Mouse (Mus musculus) lung, embryonic 14.5 days (tissue): ENCODE measurements at regions not wholly inside any gene's neighbourhood (a gene's known extent, or its start where the extent isn't known, plus 50 kb on each side); places are given as distances from the start of the nearest gene placed in this dataset.

Source experiments
- ATAC-seq: fragments of 200-750 bp; cut with Nextera tagmentation; 2 replicates; pipeline ENCODE4 v1.8.0; 2017; ENCODE audit warnings: mild to moderate bottlenecking, moderate TSS enrichment, moderate library complexity; ENCODE audit not compliant: insufficient read depth
- DNase-seq: peaks from one replicate; pipeline ENCODE4 v3.0.0-alpha.2; 2015
- H3K27ac ChIP-seq: fragments of 300-500 bp; sonication (generic); 2 replicates; pipeline ENCODE4 v1.5.1; 2014; ENCODE audit warnings: low read depth, mild to moderate bottlenecking, moderate library complexity
- H3K27me3 ChIP-seq: fragments of 300-500 bp; sonication (generic); 2 replicates; pipeline ENCODE4 v1.6.1; 2014; ENCODE audit warnings: low read length, control low read depth; ENCODE audit not compliant: insufficient read depth
- H3K36me3 ChIP-seq: fragments of 300-500 bp; sonication (generic); 2 replicates; pipeline ENCODE4 v1.6.1; 2014; ENCODE audit warnings: control low read depth; ENCODE audit not compliant: insufficient read depth
- H3K4me1 ChIP-seq: fragments of 300-500 bp; sonication (generic); 2 replicates; pipeline ENCODE4 v1.6.1; 2014; ENCODE audit warnings: antibody characterized with exemption, control low read depth; ENCODE audit not compliant: insufficient read depth
- H3K4me2 ChIP-seq: fragments of 300-500 bp; sonication (generic); 2 replicates; pipeline ENCODE4 v1.6.1; 2014; ENCODE audit warnings: mild to moderate bottlenecking
- H3K4me3 ChIP-seq: fragments of 300-500 bp; sonication (generic); 2 replicates; pipeline ENCODE4 v1.5.1; 2014; ENCODE audit warnings: low read depth, low read length
- H3K9ac ChIP-seq: fragments of 300-500 bp; sonication (generic); 2 replicates; pipeline ENCODE4 v1.6.1; 2014
- H3K9me3 ChIP-seq: fragments of 300-500 bp; sonication (generic); 2 replicates; pipeline ENCODE4 v1.6.1; 2016; ENCODE audit warnings: low read depth, low read length, control low read depth
- CTCF ChIP-seq: IDR thresholded peaks from 2 replicates; pipeline ENCODE4 v1.5.1; 2016; ENCODE audit warnings: antibody characterized with exemption, low read depth
- WGBS: fragments of 180-500 bp; shearing (Covaris S2); extraction: QIAGEN DNeasy Blood & Tissue Kit; methylation state at CpG from one replicate; pipeline ENCODE4 v1.1.7; 2014; 5-methylcytosine and 5-hydroxymethylcytosine counted together

- Histone ChIP-seq H3K27ac (no peak overlapping the region), H3K36me3 (no peaks in the 10 kb centered on the region), H3K4me1 (no peaks in the 10 kb centered on the region), H3K4me3 (no peak overlapping the region), H3K9me3 (no peaks in the 10 kb centered on the region), H3K27me3 (no peaks in the 10 kb centered on the region), H3K4me2 (no peak overlapping the region), H3K9ac (no peak overlapping the region)
- 38% methylated on average over 4 of the region's 4 CpGs for whole genome bisulfite sequencing
- ATAC-seq (no peak), DNase-seq (peak; percentile 53)
- TF ChIP-seq CTCF = no peak
These were observed 1183.7 kb downstream of the Kcnt2 start for GRCm38 (mm10) chr1:141429675-141430074.

- Histone ChIP-seq H3K27ac (no peak overlapping the region), H3K4me2 (no peak overlapping the region), H3K9ac (no peak overlapping the region), H3K9me3 (no peaks in the 10 kb centered on the region), H3K4me3 (no peak overlapping the region), H3K36me3 (no peaks in the 10 kb centered on the region), H3K27me3 (no peaks in the 10 kb centered on the region), H3K4me1 (no peaks in the 10 kb centered on the region)
- no peak for ATAC-seq
- DNase-seq = peak; percentile 17
- 60% methylated on average over 2 of the region's 2 CpGs for WGBS
- TF ChIP-seq CTCF = no peak
These were observed 1184.2 kb downstream of the Kcnt2 start for GRCm38 (mm10) chr1:141430117-141430516.

- 3% methylated on average over 1 of the region's 1 CpGs for WGBS
These were observed 1189.5 kb downstream of the Kcnt2 start for GRCm38 (mm10) chr1:141435452-141435851.

GRCm38 (mm10) chr1:141440234-141440633 lies 1194.3 kb downstream of the Kcnt2 start:
- Histone ChIP-seq H3K27ac (no peak overlapping the region), H3K9ac (no peak overlapping the region), H3K4me1 (no peaks in the 10 kb centered on the region), H3K27me3 (no peaks in the 10 kb centered on the region), H3K36me3 (no peaks in the 10 kb centered on the region), H3K9me3 (no peaks in the 10 kb centered on the region), H3K4me3 (no peak overlapping the region), H3K4me2 (no peak overlapping the region)
- no peak for DNase-seq
- no peak for TF ChIP-seq CTCF
- ATAC-seq = no peak

More at GRCm38 (mm10) chr1:141435452-141435851, 1189.5 kb downstream of the Kcnt2 start:
- Histone ChIP-seq H3K4me2 (no peak overlapping the region), H3K27me3 (no peaks in the 10 kb centered on the region), H3K36me3 (no peaks in the 10 kb centered on the region), H3K27ac (no peak overlapping the region), H3K9ac (no peak overlapping the region), H3K4me3 (no peak overlapping the region), H3K4me1 (no peaks in the 10 kb centered on the region), H3K9me3 (no peaks in the 10 kb centered on the region)
- no peak for TF ChIP-seq CTCF
- ATAC-seq (no peak), DNase-seq (no peak)

GRCm38 (mm10) chr1:141450960-141451359 lies 1205.0 kb downstream of the Kcnt2 start:
- WGBS = 82% methylated on average over 1 of the region's 1 CpGs
- no peaks in the 10 kb centered on the region for H3K27me3 ChIP-seq

GRCm38 (mm10) chr1:141464576-141464975 lies 1218.6 kb downstream of the Kcnt2 start:
- DNase-seq (no peak), ATAC-seq (no peak)
- Histone ChIP-seq H3K36me3 (no peaks in the 10 kb centered on the region), H3K9me3 (no peaks in the 10 kb centered on the region), H3K9ac (no peak overlapping the region), H3K27ac (no peak overlapping the region), H3K27me3 (no peaks in the 10 kb centered on the region), H3K4me3 (no peak overlapping the region), H3K4me1 (no peaks in the 10 kb centered on the region), H3K4me2 (no peak overlapping the region)
- no peak for TF ChIP-seq CTCF

More at GRCm38 (mm10) chr1:141450960-141451359, 1205.0 kb downstream of the Kcnt2 start:
- no peak for TF ChIP-seq CTCF
- H3K4me1 ChIP-seq = no peaks in the 10 kb centered on the region
- H3K4me3 ChIP-seq = no peak overlapping the region
- no peak overlapping the region for H3K9ac ChIP-seq
- H3K27ac ChIP-seq = no peak overlapping the region
- no peak overlapping the region for H3K4me2 ChIP-seq
- H3K9me3 ChIP-seq = no peaks in the 10 kb centered on the region
- no peak for DNase-seq
- ATAC-seq = no peak
- no peaks in the 10 kb centered on the region for H3K36me3 ChIP-seq
